Mouse (Mus musculus): Measurements from ENCODE around the gene Slc12a1. TPM values are rescaled to one million over a fixed set of nuclear protein-coding genes. Genes with fewer than 3 reads are reported as not detected.

Gene Slc12a1
- total and polyA plus RNA-seq, 3 experiments = under 0.01 TPM; not detected in 2

GRCm38 (mm10) chr2:125233537-125233936 is 81.2 kb downstream of the Slc12a1 start:
- DNase-seq (ENCODE audit: low spot score) (no peak), ATAC-seq (ENCODE audit: extremely low read depth, insufficient number of reproducible peaks, low FRiP score, poor library complexity, severe bottlenecking) (no peak)
- Histone ChIP-seq H3K4me1 (ENCODE audit: insufficient read depth, low read depth, low read length) (no peaks in the 10 kb centered on the region), H3K27me3 (ENCODE audit: insufficient read depth, low read length) (peaks cover 33% of the 10 kb centered on the region), H3K4me3 (ENCODE audit: low read depth, low read length) (no peak overlapping the region), H3K9me3 (replicated peaks) (no peaks in the 10 kb centered on the region), H3K36me3 (replicated peaks) (no peaks in the 10 kb centered on the region)
- TF ChIP-seq POLR2AphosphoS5 (IDR thresholded peaks at IDR 0.05; ENCODE audit: insufficient replicate concordance, low read depth, low read length) (no peak), GATA2 (IDR thresholded peaks at IDR 0.05; ENCODE audit: borderline replicate concordance, low read depth, low read length) (no peak), GATA1 (IDR thresholded peaks at IDR 0.05; ENCODE audit: borderline replicate concordance, low read length) (no peak), CTCF (IDR thresholded peaks at IDR 0.05; ENCODE audit: low read depth, low read length) (no peak), TAL1 (conservative IDR thresholded peaks at IDR 0.05; ENCODE audit: low read depth, low read length) (no peak)

GRCm38 (mm10) chr2:125234049-125234448 is 81.7 kb downstream of the Slc12a1 start:
- Histone ChIP-seq H3K4me1 (ENCODE audit: insufficient read depth, low read depth, low read length) (no peaks in the 10 kb centered on the region), H3K36me3 (replicated peaks) (no peaks in the 10 kb centered on the region), H3K4me3 (ENCODE audit: low read depth, low read length) (no peak overlapping the region), H3K9me3 (replicated peaks) (no peaks in the 10 kb centered on the region), H3K27me3 (ENCODE audit: insufficient read depth, low read length) (peaks cover 33% of the 10 kb centered on the region)
- DNase-seq (ENCODE audit: low spot score) (no peak), ATAC-seq (ENCODE audit: extremely low read depth, insufficient number of reproducible peaks, low FRiP score, poor library complexity, severe bottlenecking) (no peak)
- no peak for TF ChIP-seq POLR2AphosphoS5 (IDR thresholded peaks at IDR 0.05; ENCODE audit: insufficient replicate concordance, low read depth, low read length)
- no peak for TF ChIP-seq GATA2 (IDR thresholded peaks at IDR 0.05; ENCODE audit: borderline replicate concordance, low read depth, low read length)
- no peak for TF ChIP-seq CTCF (IDR thresholded peaks at IDR 0.05; ENCODE audit: low read depth, low read length)
- TF ChIP-seq TAL1 (conservative IDR thresholded peaks at IDR 0.05; ENCODE audit: low read depth, low read length) = no peak
- TF ChIP-seq GATA1 (IDR thresholded peaks at IDR 0.05; ENCODE audit: borderline replicate concordance, low read length) = no peak

GRCm38 (mm10) chr2:125245545-125246285 is 93.4 kb downstream of the Slc12a1 start:
- H3K4me1 ChIP-seq (ENCODE audit: insufficient read depth, low read depth, low read length) = peaks cover 25% of the 10 kb centered on the region
- H3K9me3 ChIP-seq (replicated peaks) = no peaks in the 10 kb centered on the region
- no peak for DNase-seq (ENCODE audit: low spot score)
- no peak overlapping the region; the same call in 1 of the 2 replicates for H3K4me3 ChIP-seq (ENCODE audit: low read depth, low read length)
- no peak for TF ChIP-seq POLR2AphosphoS5 (IDR thresholded peaks at IDR 0.05; ENCODE audit: insufficient replicate concordance, low read depth, low read length)
- TF ChIP-seq TAL1 (conservative IDR thresholded peaks at IDR 0.05; ENCODE audit: low read depth, low read length) = no peak
- no peak for TF ChIP-seq GATA1 (IDR thresholded peaks at IDR 0.05; ENCODE audit: borderline replicate concordance, low read length)
- no peak for TF ChIP-seq GATA2 (IDR thresholded peaks at IDR 0.05; ENCODE audit: borderline replicate concordance, low read depth, low read length)
- H3K27me3 ChIP-seq (ENCODE audit: insufficient read depth, low read length) = no peaks in the 10 kb centered on the region
- ATAC-seq (ENCODE audit: extremely low read depth, insufficient number of reproducible peaks, low FRiP score, poor library complexity, severe bottlenecking) = no peak
- peaks cover 21% of the 10 kb centered on the region for H3K36me3 ChIP-seq (replicated peaks)

GRCm38 (mm10) chr2:125246669-125247068 is 94.4 kb downstream of the Slc12a1 start:
- H3K4me1 ChIP-seq (ENCODE audit: insufficient read depth, low read depth, low read length) = peaks cover 33% of the 10 kb centered on the region
- ATAC-seq (ENCODE audit: extremely low read depth, insufficient number of reproducible peaks, low FRiP score, poor library complexity, severe bottlenecking) (no peak), DNase-seq (ENCODE audit: low spot score) (no peak)
- H3K27me3 ChIP-seq (ENCODE audit: insufficient read depth, low read length) = no peaks in the 10 kb centered on the region
- no peaks in the 10 kb centered on the region for H3K9me3 ChIP-seq (replicated peaks)
- H3K36me3 ChIP-seq (replicated peaks) = peaks cover 30% of the 10 kb centered on the region
- peak overlapping the region; percentile 89; the same call in 1 of the 2 replicates for H3K4me3 ChIP-seq (ENCODE audit: low read depth, low read length)
- TF ChIP-seq CTCF (IDR thresholded peaks at IDR 0.05; ENCODE audit: low read depth, low read length) (no peak), GATA1 (IDR thresholded peaks at IDR 0.05; ENCODE audit: borderline replicate concordance, low read length) (no peak), GATA2 (IDR thresholded peaks at IDR 0.05; ENCODE audit: borderline replicate concordance, low read depth, low read length) (no peak)

GRCm38 (mm10) chr2:125247108-125247961 is 95.0 kb downstream of the Slc12a1 start, which contains the start of gene Dut:
Gene Dut (plus strand): TSS chr2:125247190.
- DNase-seq (ENCODE audit: low spot score) (peak; percentile 95), ATAC-seq (ENCODE audit: extremely low read depth, insufficient number of reproducible peaks, low FRiP score, poor library complexity, severe bottlenecking) (peak; percentile 78)
- peaks cover 39% of the 10 kb centered on the region for H3K4me1 ChIP-seq (ENCODE audit: insufficient read depth, low read depth, low read length)
- H3K27me3 ChIP-seq (ENCODE audit: insufficient read depth, low read length) = no peaks in the 10 kb centered on the region
- no peaks in the 10 kb centered on the region for H3K9me3 ChIP-seq (replicated peaks)
- peaks cover 37% of the 10 kb centered on the region for H3K36me3 ChIP-seq (replicated peaks)
- TF ChIP-seq CTCF (IDR thresholded peaks at IDR 0.05; ENCODE audit: low read depth, low read length) (no peak), TAL1 (conservative IDR thresholded peaks at IDR 0.05; ENCODE audit: low read depth, low read length) (no peak)
- peak within 1 kb of the TSS; percentile 89 for H3K4me3 ChIP-seq (ENCODE audit: low read depth, low read length)

GRCm38 (mm10) chr2:125247962-125248235 is 95.6 kb downstream of the Slc12a1 start:
- H3K4me1 ChIP-seq (ENCODE audit: insufficient read depth, low read depth, low read length) = peaks cover 41% of the 10 kb centered on the region
- TF ChIP-seq GATA1 (IDR thresholded peaks at IDR 0.05; ENCODE audit: borderline replicate concordance, low read length) = no peak
- no peak for TF ChIP-seq CTCF (IDR thresholded peaks at IDR 0.05; ENCODE audit: low read depth, low read length)
- TF ChIP-seq GATA2 (IDR thresholded peaks at IDR 0.05; ENCODE audit: borderline replicate concordance, low read depth, low read length) = no peak
- TF ChIP-seq POLR2AphosphoS5 (IDR thresholded peaks at IDR 0.05; ENCODE audit: insufficient replicate concordance, low read depth, low read length) = no peak
- no peak for TF ChIP-seq TAL1 (conservative IDR thresholded peaks at IDR 0.05; ENCODE audit: low read depth, low read length)
- H3K4me3 ChIP-seq (ENCODE audit: low read depth, low read length) = peak overlapping the region; percentile 89
- no peaks in the 10 kb centered on the region for H3K27me3 ChIP-seq (ENCODE audit: insufficient read depth, low read length)
- no peak for ATAC-seq (ENCODE audit: extremely low read depth, insufficient number of reproducible peaks, low FRiP score, poor library complexity, severe bottlenecking)
- H3K9me3 ChIP-seq (replicated peaks) = no peaks in the 10 kb centered on the region
- DNase-seq (ENCODE audit: low spot score) = no peak
- peaks cover 42% of the 10 kb centered on the region for H3K36me3 ChIP-seq (replicated peaks)

All from G1E (cell line).